Mouse (Mus musculus) midbrain, embryonic 11.5 days (tissue): ENCODE measurements around the gene Gpalpp1. TPM values are rescaled to one million over a fixed set of nuclear protein-coding genes. Genes with fewer than 3 reads are reported as not detected.

Experiments used
- ATAC-seq: fragments of 200-750 bp; cut with Nextera tagmentation; 2 replicates; pipeline ENCODE4 v1.8.0; 2017; ENCODE audit warnings: moderate TSS enrichment, moderate library complexity; ENCODE audit not compliant: low FRiP score
- DNase-seq: peaks from one replicate; pipeline ENCODE4 v3.0.0; 2015; ENCODE audit warnings: low spot score; ENCODE audit errors: missing footprints
- H3K27ac ChIP-seq: fragments of 300-500 bp; sonication (generic); 2 replicates; pipeline ENCODE4 v1.5.1; 2014; ENCODE audit warnings: low read depth, low read length
- H3K27me3 ChIP-seq: fragments of 300-500 bp; sonication (generic); 2 replicates; pipeline ENCODE4 v1.6.1; 2014; ENCODE audit warnings: mild to moderate bottlenecking, low read length, moderate library complexity, mixed read lengths; ENCODE audit not compliant: control insufficient read depth, insufficient read depth
- H3K36me3 ChIP-seq: fragments of 300-500 bp; sonication (generic); 2 replicates; pipeline ENCODE4 v1.6.1; 2014; ENCODE audit warnings: mild to moderate bottlenecking, low read length, moderate library complexity, mixed read lengths; ENCODE audit not compliant: control insufficient read depth, insufficient read depth
- H3K4me1 ChIP-seq: fragments of 300-500 bp; sonication (generic); 2 replicates; pipeline ENCODE4 v1.6.1; 2014; ENCODE audit warnings: low read length; ENCODE audit not compliant: control insufficient read depth, insufficient read depth
- H3K4me2 ChIP-seq: fragments of 300-500 bp; sonication (generic); 2 replicates; pipeline ENCODE4 v1.6.1; 2014; ENCODE audit warnings: mild to moderate bottlenecking, moderate library complexity
- H3K4me3 ChIP-seq: fragments of 300-500 bp; sonication (generic); 2 replicates; pipeline ENCODE4 v1.5.1; 2014; ENCODE audit warnings: low read depth, low read length
- H3K9ac ChIP-seq: fragments of 300-500 bp; sonication (generic); 2 replicates; pipeline ENCODE4 v1.6.1; 2014; ENCODE audit warnings: low read length
- H3K9me3 ChIP-seq: fragments of 300-500 bp; sonication (generic); 2 replicates; pipeline ENCODE4 v1.6.1; 2016; ENCODE audit warnings: low read length; ENCODE audit not compliant: control insufficient read depth
- WGBS: fragments of 180-500 bp; shearing (Covaris S2); extraction: QIAGEN DNeasy Blood & Tissue Kit; methylation state at CpG from one replicate; pipeline ENCODE4 v1.1.7; 2014; 5-methylcytosine and 5-hydroxymethylcytosine counted together
- polyA plus RNA-seq: library from polyadenylated mRNA; unstranded; fragments of >200 nt; fragmentation: Nextera tagmentation; extraction: Ambion mirVana; gene quantifications from 2 replicates; pipeline ENCODE4 v1.2.1, GENCODE M21; 2014

The Gpalpp1 gene
- polyA plus RNA-seq, 1 experiment from 2014 or later = 19.9 TPM

DNA sequence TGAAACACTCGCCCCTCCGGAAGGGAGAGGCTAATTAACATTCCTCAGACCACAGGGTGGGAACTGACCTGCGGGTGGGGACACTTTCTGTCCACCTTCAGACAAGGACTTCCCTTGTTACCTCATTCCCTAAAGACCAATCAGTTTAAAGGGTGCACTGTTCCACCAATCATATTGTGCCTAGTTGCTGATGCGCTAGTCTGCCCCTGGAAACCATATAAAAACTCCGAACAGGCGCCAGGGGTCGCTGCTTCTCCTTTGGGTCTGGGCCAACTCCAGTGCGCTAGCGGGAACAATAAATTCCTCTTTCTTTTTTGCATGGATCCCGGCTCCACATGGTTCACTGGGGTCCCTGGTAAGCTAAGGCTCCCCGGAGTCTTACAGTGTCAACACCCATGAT is 29.1 kb downstream of the Gpalpp1 start:
- 77% methylated on average over 11 of the region's 11 CpGs for WGBS
- Histone ChIP-seq H3K36me3 (no peaks in the 10 kb centered on the region), H3K9ac (no peak overlapping the region), H3K4me1 (peaks cover 2% of the 10 kb centered on the region), H3K4me3 (no peak overlapping the region), H3K4me2 (no peak overlapping the region), H3K9me3 (no peaks in the 10 kb centered on the region), H3K27me3 (no peaks in the 10 kb centered on the region), H3K27ac (no peak overlapping the region)
- DNase-seq = no peak
- ATAC-seq = no peak

DNA sequence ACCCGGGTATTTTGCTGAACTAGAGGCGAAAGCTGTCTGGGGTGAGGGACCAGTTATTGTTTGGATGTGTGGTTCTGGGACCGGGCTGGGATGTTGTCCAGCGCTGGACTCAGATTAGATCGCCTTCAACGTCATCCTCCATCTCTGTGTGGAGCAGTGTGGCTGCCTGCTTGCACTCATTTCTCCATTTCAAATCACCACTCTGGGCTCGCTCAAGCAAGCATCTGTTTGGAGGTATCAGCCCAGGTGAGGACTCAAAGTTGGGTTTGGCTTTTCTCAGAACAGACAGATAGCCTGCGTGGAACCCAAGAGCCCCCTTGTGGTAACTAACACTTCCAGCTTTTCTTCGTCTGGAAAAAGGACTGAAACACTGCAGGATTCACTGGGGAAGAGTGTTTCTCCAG is 33.5 kb downstream of the Gpalpp1 start:
- no peak overlapping the region for H3K4me2 ChIP-seq
- H3K9me3 ChIP-seq = no peaks in the 10 kb centered on the region
- H3K36me3 ChIP-seq = no peaks in the 10 kb centered on the region
- H3K27me3 ChIP-seq = no peaks in the 10 kb centered on the region
- 55% methylated on average over 9 of the region's 9 CpGs for WGBS
- peak; percentile 58 for ATAC-seq
- no peak overlapping the region for H3K4me3 ChIP-seq
- DNase-seq = peak; percentile 92
- H3K27ac ChIP-seq = peak overlapping the region; percentile 8; the same call in 1 of the 2 replicates
- H3K4me1 ChIP-seq = peaks cover 2% of the 10 kb centered on the region
- no peak overlapping the region for H3K9ac ChIP-seq

DNA sequence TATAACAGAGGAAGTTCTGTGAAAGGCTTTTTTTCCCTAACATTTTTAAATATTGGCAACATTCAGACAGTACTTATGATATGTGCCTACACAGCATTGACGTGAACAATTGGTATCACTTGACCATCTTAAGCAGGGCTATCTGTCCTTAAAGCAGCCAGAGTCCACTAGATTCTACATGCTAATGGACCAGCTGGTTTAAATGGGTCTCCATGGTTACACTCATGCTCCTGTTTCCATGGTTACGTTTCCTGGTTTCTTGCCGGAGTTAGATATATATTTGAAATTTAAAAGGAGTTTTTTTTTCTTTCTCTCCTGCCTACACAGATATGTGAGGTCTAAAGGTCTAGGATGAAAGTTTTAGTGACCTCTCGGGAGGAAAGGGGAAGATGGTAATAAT is 34.0 kb downstream of the Gpalpp1 start:
- ATAC-seq (peak; percentile 58; the same call in 1 of the 2 replicates), DNase-seq (peak; percentile 86)
- Histone ChIP-seq H3K27me3 (no peaks in the 10 kb centered on the region), H3K27ac (no peak overlapping the region; the same call in 1 of the 2 replicates), H3K9ac (no peak overlapping the region), H3K4me3 (no peak overlapping the region), H3K4me2 (no peak overlapping the region), H3K9me3 (no peaks in the 10 kb centered on the region), H3K4me1 (peaks cover 2% of the 10 kb centered on the region), H3K36me3 (no peaks in the 10 kb centered on the region)
- WGBS = 53% methylated on average over 4 of the region's 4 CpGs

DNA sequence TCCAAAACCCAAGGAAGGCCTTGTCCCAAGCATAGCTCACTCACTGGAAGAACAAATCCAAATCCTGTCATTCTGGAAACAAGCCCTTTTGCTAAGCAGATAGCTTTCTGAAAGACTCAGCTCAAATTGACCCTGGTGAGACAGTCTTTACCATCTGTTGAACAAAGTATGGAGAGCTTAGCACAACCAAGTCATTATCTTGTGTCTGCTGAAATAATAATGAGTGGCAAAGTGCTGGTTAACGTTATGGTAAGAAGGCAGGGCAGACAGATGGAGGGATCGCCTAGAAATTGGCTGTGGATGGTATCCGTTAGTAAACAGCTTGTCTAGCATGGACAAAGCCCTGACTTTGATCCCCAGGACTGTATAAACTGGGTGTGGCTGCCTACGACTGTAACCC is 34.8 kb downstream of the Gpalpp1 start:
- H3K36me3 ChIP-seq = no peaks in the 10 kb centered on the region
- H3K27me3 ChIP-seq = no peaks in the 10 kb centered on the region
- ATAC-seq = peak; percentile 38; the same call in 1 of the 2 replicates
- H3K4me1 ChIP-seq = peaks cover 2% of the 10 kb centered on the region
- no peak overlapping the region for H3K27ac ChIP-seq
- H3K9me3 ChIP-seq = no peaks in the 10 kb centered on the region
- no peak for DNase-seq
- no peak overlapping the region for H3K9ac ChIP-seq
- 60% methylated on average over 4 of the region's 4 CpGs for WGBS
- H3K4me2 ChIP-seq = no peak overlapping the region
- no peak overlapping the region for H3K4me3 ChIP-seq

DNA sequence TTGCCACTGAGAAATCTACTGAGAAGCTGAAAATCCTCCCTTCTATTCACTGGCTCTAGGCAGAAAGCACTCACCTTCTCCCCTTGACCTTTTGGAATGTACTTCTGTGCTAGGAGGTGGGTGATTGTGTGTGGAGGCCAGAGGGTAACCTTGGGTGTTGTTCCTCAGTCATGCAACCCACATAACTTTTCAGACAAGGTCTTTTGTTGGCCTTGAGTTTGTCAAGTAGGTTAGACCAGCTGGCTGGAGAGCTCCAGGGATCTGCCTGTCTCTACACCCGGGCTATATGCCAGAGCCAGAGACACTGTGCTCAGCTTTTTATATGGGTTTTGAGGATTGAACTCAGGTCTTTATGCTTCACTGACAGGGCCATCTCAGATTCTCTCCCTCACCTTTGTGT is 36.4 kb downstream of the Gpalpp1 start:
- no peak overlapping the region for H3K4me3 ChIP-seq
- peaks cover 2% of the 10 kb centered on the region for H3K4me1 ChIP-seq
- DNase-seq (no peak), ATAC-seq (no peak)
- H3K36me3 ChIP-seq = no peaks in the 10 kb centered on the region
- WGBS = 83% methylated on average over 1 of the region's 1 CpGs
- H3K9ac ChIP-seq = no peak overlapping the region
- no peak overlapping the region for H3K27ac ChIP-seq
- H3K9me3 ChIP-seq = no peaks in the 10 kb centered on the region
- H3K27me3 ChIP-seq = no peaks in the 10 kb centered on the region
- no peak overlapping the region for H3K4me2 ChIP-seq

DNA sequence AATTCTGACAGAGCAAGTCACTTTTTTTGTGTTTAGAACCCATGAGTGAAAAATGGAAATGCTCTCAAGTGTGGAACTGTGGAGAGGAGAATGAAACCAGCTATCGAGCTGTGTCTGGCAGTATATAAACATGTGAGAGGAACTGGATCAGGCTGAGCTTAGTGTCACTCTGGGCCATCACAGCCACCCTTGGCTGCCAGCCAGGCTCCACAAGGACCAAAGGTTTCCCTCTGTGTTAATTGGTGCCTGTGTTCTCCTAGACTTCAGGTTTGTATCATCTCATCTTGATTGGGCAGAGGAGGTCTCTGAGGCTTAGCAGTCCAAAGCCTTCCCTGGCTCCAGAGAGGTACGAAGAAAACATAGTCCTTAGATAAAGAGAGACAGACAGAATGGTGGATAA is 37.9 kb downstream of the Gpalpp1 start:
- no peak overlapping the region for H3K27ac ChIP-seq
- H3K27me3 ChIP-seq = no peaks in the 10 kb centered on the region
- ATAC-seq (no peak), DNase-seq (no peak)
- H3K9me3 ChIP-seq = no peaks in the 10 kb centered on the region
- H3K9ac ChIP-seq = no peak overlapping the region
- peaks cover 2% of the 10 kb centered on the region for H3K4me1 ChIP-seq
- H3K4me2 ChIP-seq = no peak overlapping the region
- H3K4me3 ChIP-seq = no peak overlapping the region
- no peaks in the 10 kb centered on the region for H3K36me3 ChIP-seq
- 83% methylated on average over 2 of the region's 2 CpGs for WGBS

DNA sequence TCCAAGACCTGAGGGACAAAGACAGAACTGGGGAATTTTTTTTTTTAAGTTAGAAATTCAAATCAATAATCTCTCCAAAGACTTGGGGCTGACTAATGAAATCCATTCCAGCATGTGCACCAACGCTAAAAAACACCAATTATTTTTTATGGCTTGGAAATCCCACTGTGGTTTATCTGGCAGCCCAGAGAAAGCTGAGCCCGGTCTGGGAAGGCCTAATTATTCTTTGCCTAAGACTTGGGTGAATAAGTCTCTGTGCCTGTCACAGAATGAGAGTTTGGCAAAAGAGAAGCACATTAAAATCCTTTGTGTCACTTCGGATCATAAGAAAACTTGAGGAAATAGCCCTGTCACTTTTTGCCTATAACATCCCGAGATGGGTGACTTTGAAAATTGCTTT is 41.3 kb downstream of the Gpalpp1 start:
- DNase-seq = no peak
- no peaks in the 10 kb centered on the region for H3K4me1 ChIP-seq
- no peaks in the 10 kb centered on the region for H3K9me3 ChIP-seq
- no peak overlapping the region for H3K9ac ChIP-seq
- no peak overlapping the region for H3K4me3 ChIP-seq
- WGBS = 78% methylated on average over 4 of the region's 4 CpGs
- H3K4me2 ChIP-seq = no peak overlapping the region
- H3K36me3 ChIP-seq = no peaks in the 10 kb centered on the region
- H3K27me3 ChIP-seq = no peaks in the 10 kb centered on the region
- ATAC-seq = no peak
- 0 out of 2 replicates have a peak overlapping the region, but pooled peaks have one; percentile 16 for H3K27ac ChIP-seq

DNA sequence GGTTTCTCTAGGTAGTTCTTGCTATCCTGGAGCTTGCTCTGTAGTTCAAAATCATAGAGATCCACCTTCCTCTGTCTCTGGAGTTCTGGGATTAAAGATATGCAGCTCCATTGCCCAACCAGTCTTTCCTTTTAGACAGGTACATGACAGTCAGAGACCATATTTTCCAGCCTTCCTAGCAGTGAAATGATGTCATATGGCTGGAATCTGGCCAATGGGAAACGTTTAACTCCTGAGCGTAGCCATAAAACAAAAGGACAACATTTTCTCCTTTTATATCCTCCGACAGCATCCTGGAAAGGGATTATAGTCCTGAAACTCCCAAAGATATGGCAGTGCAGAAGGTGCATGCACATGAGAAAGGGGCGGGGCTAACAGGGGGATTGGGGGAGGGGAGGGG is 42.3 kb downstream of the Gpalpp1 start:
- no peaks in the 10 kb centered on the region for H3K4me1 ChIP-seq
- WGBS = 75% methylated on average over 4 of the region's 4 CpGs
- H3K27me3 ChIP-seq = no peaks in the 10 kb centered on the region
- ATAC-seq (no peak), DNase-seq (no peak)
- no peak overlapping the region for H3K9ac ChIP-seq
- no peak overlapping the region for H3K4me2 ChIP-seq
- H3K4me3 ChIP-seq = no peak overlapping the region
- H3K36me3 ChIP-seq = no peaks in the 10 kb centered on the region
- no peak overlapping the region for H3K27ac ChIP-seq
- H3K9me3 ChIP-seq = no peaks in the 10 kb centered on the region

DNA sequence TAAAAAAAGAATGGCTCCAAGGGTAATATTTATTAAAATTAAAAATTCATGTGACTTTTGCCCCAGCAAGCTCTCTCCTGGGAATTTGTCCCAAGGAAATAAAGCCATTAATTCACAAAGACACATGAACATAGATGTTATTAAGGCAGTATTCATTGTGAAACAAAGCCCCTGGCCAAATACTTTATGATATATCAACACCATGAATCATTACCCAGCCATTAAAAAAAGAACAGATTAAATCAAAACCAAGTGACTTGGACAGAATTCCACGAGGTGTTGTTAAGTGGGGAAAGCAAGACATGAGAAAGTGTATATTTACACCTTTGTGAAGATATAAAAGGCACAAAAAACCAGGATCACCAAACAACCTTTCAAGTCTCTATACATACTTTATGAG is 43.3 kb downstream of the Gpalpp1 start:
- 82% methylated on average over 1 of the region's 1 CpGs for WGBS
- Histone ChIP-seq H3K36me3 (no peaks in the 10 kb centered on the region), H3K4me2 (no peak overlapping the region), H3K4me1 (no peaks in the 10 kb centered on the region), H3K27me3 (no peaks in the 10 kb centered on the region), H3K27ac (no peak overlapping the region), H3K9ac (no peak overlapping the region), H3K4me3 (no peak overlapping the region), H3K9me3 (no peaks in the 10 kb centered on the region)
- ATAC-seq = no peak
- DNase-seq = no peak

DNA sequence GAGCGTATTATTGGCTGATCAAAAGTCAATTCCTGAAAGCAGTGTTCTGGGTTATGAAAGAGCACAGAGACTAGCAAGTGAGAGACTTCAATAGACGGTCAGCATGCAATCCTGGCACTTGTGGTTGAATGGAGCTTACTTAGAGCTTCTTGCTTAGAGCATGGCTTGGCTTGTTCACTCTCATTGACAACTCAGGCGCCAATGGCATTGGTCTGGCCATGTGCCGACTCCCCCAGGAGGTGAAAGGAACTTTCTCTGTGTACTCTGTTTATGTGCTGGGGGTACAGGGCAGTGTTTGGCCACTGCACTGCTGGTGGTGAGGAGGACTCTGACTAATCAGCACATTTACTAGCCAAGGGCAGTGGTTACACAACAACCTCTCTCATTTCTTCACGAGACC is 51.1 kb downstream of the Gpalpp1 start:
- WGBS = 84% methylated on average over 5 of the region's 5 CpGs
- Histone ChIP-seq H3K9ac (no peak overlapping the region), H3K4me2 (no peak overlapping the region), H3K27me3 (no peaks in the 10 kb centered on the region), H3K9me3 (no peaks in the 10 kb centered on the region), H3K27ac (no peak overlapping the region), H3K4me3 (no peak overlapping the region), H3K4me1 (no peaks in the 10 kb centered on the region), H3K36me3 (no peaks in the 10 kb centered on the region)
- ATAC-seq (no peak), DNase-seq (no peak)
